Mouse (Mus musculus) testis, adult 10 weeks (tissue): ENCODE results near the gene Sh3pxd2a. TPM values are rescaled to one million over a fixed set of nuclear protein-coding genes. Genes with fewer than 3 reads are reported as not detected.

Experiments
- polyA plus RNA-seq: library from polyadenylated mRNA; stranded (reverse); fragments of 350-450 nt; fragmentation: Illumina TruSeq; extraction: RNeasy Lipid Tissue Mini Kit (QIAGEN cat#74804); gene quantifications from one replicate; pipeline ENCODE4 v1.2.3, GENCODE M21; 2014; ENCODE audit warnings: low read depth, low replicate concordance

Gene Sh3pxd2a
- polyA plus RNA-seq, result 0.66 TPM

DNA sequence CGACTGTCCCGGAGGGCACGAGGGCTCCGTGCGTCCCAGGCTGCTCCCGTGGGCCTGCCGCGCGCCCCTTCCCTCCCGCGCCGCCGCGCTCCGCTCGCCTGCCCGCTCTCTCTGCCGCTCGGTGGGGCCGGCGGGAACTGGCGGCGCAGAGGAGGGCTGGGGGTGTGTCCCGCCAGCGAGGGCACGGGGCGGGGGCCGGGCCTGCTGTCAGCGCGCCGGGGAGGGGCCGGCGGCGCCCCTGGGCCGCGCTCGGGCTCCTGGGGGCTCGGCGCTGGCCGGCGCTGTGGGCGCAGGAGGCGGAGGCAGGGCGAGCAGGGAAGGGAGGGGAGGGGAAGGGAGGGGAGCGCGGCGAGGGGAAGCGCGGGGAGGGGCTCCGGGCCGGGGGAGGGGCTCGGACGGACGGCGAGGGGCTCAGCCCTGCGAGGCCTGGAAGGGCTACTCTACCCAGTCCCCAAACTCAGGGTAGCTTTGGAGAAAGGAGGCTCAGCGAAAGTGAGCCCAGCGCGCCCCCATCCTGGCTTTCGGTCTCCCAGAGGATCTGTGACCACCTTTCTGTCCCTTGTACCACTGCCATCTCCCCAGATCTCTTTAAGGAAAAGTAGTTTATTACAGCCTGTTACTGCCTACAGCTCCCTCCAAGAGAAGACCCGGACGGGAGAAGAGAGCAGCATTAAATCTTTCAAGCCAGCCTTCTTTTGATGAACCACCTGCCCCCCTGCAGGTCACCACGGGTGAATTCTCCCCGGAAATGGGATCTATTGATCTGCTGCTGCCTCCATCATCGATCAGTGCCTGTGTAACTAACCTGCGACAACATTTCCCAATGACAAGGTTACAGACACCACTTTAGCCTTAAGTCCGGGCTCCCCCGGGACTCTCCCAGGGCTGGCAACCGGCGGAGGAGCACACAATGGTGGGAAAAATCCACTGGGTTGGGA, at the start of gene Sh3pxd2a:
Sh3pxd2a (minus strand) TSS at position 98 of the 938 bp plus-strand sequence.

Other genes starting within 250 kb of the Sh3pxd2a start
- gene Stn1, start 73.1 kb upstream of the Sh3pxd2a start, polyA plus RNA-seq, result 14.9 TPM
- 36.6 TPM for gene Slk, start 115.3 kb upstream of the Sh3pxd2a start, polyA plus RNA-seq
- 0.14 TPM for gene Col17a1, start 227.7 kb upstream of the Sh3pxd2a start, polyA plus RNA-seq